Mouse (Mus musculus): Measurements from ENCODE around the gene Wfdc5.

Gene Wfdc5

DNA sequence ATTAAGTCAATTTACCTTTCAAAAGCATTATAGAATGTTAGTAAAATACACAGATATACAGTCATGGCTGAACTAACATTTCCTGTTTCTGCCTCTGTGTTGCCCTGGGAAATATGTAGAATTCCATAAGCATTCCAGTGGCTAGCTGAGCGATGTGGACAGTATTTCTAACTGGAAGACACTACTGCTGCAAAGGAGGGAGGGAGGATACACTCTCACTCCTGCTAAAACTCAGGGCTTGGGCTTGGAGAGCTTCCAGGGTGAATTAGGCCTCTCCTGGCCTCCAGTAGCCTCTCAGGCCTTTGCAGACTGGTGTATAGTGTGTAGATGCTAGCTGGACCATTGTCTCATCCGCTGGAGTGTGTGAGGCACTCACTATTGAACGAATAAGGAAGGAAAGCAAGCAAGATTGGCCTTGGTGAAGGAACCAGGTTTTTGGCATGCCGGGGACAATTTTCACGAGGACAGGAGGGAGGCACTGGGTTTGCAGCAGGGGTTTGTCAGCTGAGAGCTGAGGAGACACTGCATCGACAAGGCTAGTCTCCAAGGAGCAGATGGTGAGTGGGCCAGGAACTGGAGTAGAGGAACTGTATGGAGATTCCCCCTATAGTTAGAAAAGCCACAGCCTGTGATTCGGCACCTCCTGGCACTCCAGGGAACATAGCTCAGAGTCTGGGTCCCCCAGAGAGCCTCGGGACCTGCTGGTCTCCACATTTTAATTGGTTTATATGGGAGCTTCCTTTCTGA lies 7.7 kb downstream of the Wfdc5 start:
- DNase-seq (ENCODE audit: low spot score in 2 of 2) = peak; percentile 62 to 71

DNA sequence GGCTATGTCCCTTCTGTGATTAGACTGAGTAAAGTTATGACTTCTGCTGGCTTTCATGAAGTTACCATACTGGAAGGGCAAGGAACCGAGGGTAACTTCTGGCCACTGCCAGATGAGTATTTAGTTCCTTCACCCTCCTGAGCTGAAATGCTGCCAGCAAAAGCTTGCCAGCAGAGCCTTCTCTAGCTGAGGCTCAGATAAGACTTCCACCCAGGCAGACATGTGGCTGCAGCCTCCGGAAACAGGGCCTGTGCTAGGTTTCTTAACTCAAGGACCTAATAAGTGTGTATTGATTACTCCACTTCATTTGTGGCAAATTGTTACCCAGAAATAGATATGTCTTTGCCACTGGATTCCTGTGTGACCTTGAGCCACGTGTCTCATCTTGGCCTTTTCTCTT lies 9.1 kb downstream of the Wfdc5 start:
- no peak for DNase-seq (ENCODE audit: low spot score in 2 of 2)

DNA sequence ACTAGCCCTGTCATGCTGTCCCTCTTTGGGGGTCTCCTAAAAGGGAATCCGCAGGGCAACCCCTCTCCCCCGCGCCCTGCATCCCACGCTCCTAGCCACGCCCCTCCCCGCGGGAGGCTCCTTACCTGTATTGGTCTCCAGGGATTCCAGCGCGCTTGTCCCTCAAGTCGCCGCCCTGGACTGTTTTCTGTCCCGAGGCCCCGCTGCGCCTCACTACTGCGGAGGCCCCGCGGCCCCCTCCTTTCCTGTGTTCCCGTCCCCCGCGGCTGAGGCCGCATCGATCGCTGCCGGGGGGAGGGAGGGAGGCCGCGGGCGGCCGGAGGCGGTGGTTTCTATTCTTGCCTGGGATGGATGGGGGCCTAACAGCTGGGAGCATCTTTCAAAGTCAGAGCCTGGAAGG lies 11.6 kb downstream of the Wfdc5 start, which contains the start of gene Kcns1:
Gene Kcns1 (minus strand): TSS at position 212 of the 400 bp plus-strand sequence.
- no peak for DNase-seq (ENCODE audit: low spot score in 2 of 2)

DNA sequence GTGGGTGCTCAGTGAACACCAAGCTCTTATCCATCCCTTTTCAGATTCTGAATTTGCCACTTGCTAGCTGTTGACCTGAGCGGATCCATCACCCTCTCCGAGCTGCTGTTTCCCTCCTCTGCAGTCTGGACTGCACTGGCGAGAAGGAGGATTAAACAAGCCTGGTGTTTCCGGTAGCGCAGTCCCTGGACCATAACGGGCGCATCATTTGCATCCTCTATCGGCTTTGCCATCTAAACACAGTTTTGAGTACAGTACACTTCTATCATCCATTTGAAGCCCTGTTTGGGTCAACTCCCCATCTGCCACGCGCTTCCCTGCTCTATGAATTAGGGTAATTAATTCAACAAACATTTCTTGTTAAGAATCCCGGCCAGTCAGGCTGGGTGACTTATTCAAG lies 12.2 kb downstream of the Wfdc5 start:
- no peak for DNase-seq (ENCODE audit: low spot score in 2 of 2)

DNA sequence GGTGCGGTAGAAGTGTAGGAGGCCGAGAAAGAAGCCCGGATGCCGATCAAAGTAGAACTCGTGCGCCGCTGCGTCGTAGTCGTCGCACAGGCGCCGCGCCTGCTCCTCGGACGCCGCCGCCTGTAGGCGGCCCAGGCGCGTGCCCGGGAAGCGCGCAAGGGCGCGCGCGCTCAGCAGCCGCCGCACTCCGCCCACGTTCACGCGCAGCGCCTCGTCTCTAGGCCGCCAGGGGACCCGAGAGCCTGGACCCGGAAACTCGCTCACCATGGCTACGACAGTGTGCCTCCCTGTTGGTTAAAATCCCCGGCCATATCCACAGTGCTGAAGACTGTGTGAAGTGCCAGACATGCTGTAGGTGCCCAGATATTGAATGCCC lies 14.0 kb downstream of the Wfdc5 start:
- DNase-seq (ENCODE audit: low spot score in 2 of 2) = no peak

DNA sequence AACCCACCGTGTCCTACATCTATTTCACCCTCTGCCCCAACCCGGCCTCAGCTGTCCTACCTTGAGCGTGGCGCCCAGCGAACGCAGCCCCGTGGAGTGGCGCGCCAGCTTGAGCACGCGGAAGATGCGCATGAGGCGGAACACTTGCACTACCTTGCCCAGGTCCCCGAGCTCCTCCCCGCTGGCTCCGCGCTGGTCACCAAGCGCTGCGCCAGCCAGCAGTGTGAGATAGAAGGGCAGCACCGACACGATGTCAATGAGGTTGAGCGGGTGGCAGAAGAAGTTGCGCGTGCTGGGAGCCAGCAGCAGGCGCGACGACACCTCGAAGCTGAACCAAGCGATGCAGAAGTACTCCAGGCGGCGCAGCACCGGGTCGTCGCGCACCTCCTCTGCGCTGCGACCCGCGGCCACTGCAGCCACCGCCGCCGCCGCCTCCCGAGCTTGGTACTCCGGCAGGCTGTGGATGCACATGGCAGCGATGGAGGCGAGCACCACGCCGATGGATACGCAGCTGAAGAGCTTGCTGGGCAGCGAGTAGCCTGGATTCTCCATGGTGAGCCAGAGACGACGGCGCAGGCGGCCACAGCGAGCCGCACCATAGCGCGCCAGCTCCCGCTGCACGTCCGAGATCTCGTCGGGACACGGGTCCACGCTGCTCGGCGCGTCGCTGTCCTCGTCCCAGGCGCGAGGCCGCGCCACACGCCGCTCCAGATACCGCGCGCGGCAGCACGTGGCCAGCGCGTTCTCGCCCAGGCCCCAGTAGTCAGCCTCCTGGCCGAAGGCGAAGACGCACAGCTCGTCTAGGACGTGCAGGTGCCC lies 14.6 kb downstream of the Wfdc5 start:
- DNase-seq (ENCODE audit: low spot score in 2 of 2) = no peak

DNA sequence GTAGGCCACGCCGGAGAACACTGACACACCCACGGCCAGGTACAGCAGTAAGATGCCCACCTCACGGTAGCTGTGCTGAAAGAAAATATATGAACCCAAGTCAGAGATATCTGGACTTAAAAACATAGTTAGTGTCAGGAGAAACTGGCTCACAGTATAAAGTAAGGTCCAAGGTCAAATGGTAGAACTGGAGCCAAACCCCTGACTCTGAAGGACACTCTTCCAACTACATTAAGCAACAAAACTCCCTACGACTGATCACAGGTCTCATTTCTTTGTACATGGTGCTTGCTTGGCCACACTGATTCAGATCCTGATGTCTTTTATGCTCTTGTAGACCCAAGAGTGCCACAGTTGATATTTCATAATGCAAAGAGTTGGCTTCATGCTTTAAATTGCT lies 17.6 kb downstream of the Wfdc5 start:
- no peak for DNase-seq (ENCODE audit: low spot score in 2 of 2)

DNA sequence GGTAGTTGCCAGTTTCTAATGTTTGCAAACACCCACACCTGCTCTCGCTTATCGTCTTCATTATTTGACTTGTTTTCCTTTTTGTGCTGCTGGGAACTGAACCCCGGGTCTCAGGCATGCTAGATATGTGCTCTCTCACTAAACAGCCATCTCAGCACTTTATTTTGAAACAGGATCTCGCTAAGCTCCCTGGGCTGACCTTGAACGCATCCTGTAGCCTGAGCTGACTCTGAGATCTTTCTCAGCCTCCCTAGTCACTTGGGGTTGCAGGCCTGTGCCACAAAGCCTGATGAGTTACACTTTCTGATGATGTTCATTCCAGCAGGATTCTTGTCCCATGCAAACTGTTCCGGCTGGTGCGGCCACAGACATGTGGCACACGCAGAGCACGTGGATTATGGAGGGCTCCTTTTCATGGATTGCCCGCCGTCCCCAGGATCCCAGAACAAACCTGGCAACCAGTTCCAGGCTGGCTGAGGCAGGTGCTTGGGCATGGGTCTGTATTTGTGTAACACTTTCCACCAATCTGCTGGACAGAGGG lies 21.0 kb downstream of the Wfdc5 start:
- no peak for DNase-seq (ENCODE audit: low spot score in 2 of 2)

DNA sequence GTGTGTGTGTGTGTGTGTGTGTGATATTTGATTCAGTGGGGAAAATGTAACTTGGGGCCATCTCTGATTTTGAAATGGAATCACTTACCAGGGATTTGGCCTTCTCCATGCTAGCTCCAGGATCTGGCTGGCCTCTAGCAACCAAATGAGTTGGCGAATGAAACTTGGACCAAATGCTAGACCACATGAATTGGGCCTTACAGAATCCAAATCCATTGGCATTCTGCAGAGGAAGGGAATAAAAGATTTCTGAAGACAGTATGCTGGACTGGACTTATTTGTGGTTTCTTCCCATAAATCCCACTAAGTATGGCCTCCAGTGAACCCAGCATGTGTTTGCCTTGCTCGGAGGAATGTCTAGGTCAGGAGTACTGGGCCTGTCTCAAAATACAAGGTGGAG lies 23.7 kb downstream of the Wfdc5 start:
- no peak for DNase-seq (ENCODE audit: low spot score in 2 of 2)

DNA sequence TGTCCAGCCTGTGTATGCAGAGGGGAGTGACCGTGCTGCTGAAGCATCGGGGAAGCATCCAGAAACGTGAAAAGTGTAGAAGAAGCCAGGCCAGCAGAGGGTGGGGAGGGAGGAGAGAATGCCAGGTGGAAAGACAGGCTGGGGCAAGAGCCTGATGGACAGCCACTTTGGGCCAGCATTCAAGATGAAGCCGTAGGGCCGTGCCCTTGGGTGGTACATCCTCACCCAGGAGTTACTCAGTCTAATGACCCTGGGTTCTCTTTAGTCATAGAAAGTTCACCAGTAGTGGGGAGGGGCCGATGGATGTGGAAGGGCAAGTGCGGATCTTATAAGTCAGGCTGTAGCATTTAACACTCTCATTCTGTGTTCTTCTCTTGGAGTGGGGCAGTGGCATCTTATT lies 26.4 kb downstream of the Wfdc5 start:
- no peak for DNase-seq (ENCODE audit: low spot score in 2 of 2)

DNA sequence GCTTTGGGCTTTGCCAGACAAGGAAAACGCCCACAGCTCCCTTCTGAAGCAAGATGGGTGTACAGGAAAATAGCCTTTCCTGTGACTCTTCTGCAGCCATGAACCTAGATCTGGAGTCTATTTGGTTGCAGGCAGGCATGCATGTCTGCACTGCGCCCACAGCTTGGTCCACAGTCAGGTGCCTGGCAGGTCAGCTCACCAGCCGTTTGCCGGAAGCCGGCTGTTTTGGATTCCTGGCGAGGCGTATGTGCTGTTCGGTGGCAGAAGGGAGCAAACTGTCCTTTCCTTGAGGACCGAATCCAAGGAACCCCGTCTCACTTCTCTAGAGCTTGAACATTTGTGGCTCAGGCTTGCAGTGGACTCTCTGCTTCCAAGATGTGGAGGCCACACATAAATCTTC lies 28.5 kb downstream of the Wfdc5 start:
- DNase-seq (ENCODE audit: low spot score in 2 of 2) = no peak

DNA sequence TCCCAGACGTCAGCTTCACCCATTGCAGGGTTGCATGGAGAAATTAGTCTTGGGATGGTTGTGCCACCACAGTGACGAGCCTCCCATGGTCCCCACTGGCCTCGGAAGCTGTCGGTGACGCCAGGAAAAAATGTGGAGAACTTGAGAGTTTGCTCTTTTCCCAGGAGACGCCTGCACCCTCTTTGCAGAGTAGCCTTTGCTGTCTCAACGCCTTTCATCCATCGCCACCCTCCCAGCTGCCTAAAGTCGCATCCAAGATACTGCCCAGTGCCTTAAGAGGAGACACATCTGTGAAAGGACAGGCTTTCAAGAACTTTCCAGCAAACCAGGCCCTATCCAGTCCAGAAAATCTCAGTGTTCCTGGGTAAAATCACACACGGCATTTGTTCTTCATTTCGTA lies 30.2 kb downstream of the Wfdc5 start:
- DNase-seq (ENCODE audit: low spot score in 2 of 2) = no peak

DNA sequence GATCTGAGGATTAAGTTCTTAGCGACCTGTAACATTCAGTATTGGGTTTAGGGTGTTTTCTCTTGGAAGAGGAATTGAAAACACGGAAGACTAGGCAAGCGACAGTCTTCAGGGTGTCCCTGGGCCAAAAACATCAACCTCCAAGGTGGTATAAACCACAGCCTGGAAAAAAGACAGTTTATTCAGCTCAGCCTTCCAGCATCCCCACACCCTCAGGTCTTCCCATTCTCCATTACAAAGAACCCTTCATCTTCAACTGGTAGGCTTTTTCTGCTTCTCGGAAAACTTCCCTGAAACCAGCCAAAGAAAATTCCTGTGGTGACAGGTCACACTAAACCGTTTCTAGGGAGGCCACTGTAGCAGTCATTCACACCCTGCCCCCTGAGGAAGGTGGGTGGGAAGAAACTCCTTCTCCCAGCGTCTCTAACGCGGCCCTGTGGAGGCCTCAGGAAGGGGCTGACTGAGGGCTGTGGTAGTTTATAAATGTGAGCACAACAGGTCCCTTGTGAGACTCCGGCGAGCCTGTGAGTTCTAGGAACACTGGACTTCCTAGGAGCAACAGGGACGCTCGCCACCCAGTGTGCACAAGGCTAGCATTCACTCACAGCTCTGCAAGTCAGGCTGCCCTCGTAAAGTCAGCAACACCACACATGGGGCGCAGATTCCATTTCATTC lies 32.3 kb downstream of the Wfdc5 start:
- DNase-seq (ENCODE audit: low spot score in 2 of 2) = no peak

DNA sequence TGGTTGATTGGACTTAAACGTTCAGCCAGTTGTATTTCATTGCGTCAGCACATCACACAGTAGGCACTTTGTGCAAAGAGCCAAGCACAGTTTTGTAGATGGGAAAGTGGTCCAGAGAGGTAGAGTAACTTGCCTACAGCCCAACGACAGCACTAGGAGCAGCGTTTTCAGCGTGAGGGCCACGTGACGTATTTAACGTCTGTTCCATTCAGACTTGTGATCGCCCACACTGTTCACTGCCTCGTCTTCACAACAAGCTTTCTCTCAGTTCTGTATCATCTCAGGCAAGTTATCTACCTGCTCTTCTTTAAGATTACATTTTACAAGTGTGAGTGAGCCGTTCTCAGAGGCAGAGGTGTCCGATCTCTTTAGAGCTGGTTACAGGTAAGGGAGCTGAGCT lies 36.0 kb downstream of the Wfdc5 start:
- DNase-seq (ENCODE audit: low spot score in 2 of 2) = no peak

DNA sequence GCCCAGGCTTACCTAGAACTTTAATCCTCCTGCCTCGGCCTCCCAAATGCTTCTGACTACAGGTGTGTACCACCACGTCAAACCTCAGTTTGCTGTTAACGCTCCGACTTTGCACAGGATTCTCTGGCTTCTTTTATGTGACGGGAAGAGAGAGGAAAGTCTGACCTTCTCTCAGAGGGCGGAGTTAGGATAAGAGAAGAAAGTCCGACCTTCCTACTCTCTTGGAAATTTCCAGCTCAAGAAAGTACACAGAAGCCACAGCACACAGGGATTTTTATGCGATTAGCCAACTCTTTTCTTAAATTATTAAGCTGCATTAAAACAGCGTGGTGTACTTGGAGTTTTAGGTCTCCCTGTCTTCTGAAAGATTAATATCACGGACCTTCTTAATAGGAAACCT lies 38.0 kb downstream of the Wfdc5 start:
- DNase-seq (ENCODE audit: low spot score in 2 of 2) = no peak

DNA sequence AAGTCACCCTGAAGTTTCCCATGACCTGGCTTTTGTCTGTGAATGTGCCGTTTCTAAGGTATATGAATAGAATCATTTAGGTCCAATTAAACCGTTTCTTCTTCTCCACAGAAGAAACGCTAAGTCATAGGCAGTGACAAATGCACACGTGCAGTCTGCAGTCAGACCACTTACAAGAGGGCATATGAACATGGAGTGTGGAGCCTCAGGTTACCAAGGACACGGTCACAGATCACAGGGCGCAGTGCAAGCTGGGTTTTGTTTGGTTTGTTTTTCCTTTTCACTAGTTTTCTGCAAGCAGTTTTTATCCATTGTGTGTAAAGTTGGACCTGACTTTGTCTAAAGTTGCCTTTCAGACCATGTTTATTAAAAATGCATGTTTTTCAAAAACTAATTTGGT lies 38.5 kb downstream of the Wfdc5 start:
- no peak for DNase-seq (ENCODE audit: low spot score in 2 of 2)

DNA sequence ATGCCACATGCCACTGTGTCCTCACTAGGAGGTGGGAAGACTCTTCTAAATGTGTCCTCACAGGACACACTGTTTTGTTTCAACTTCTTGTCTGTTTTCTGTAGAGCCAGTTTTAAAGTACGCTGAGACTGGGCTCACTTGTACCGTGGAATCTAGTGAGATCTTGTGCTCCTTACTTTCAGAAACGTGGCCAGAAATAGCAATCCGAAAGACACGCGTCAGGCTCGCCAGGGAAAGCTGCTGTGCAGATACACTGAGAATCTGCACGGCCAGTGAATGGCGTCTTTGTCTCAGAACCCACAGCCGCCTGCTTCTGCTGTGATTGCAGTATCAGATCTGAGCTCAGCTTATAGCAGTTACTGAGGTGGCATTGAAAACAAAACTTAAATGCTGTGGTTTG lies 40.5 kb downstream of the Wfdc5 start:
- DNase-seq (ENCODE audit: low spot score in 2 of 2) = peak in 1 of 2 experiments; percentile 43

DNA sequence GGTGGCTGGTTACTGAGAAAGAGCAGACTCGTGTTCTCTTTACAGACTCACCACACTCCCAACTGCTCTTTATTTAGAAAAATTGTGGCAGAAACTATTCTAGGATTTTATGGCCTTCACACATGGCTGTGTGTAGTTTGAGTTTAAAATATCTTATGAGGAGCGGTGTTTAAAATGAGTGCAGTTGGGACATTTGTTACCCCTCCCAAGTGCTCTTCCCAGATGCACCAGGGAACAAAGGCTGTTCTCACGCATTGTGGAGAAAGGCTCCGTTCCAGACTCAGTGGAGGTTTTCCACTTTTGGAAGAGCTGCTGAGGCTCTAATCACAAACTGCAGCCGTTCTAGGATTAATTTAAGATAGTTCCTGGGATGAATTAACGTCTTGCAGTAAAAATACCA lies 44.8 kb downstream of the Wfdc5 start:
- no peak for DNase-seq (ENCODE audit: low spot score in 2 of 2)

DNA sequence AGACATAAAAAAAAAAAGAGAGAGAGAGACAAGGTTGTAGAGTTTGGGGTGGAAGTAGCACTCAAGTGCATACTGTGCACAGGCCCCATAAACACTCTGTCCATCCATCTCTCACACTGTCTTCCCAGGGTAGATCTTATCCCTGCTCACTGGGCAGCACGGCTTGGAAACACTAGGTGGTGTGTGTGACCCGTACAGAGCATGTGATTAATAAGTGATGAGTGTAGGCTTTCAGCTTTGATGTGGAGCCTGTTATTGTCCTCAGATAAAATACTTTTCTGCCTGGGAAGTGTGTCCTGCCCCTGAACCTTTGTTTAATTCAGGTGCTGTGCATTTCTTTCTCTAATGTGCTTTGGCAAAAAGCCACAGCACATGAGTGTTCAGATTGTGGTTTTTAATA lies 46.1 kb downstream of the Wfdc5 start:
- DNase-seq (ENCODE audit: low spot score in 2 of 2) = no peak

DNA sequence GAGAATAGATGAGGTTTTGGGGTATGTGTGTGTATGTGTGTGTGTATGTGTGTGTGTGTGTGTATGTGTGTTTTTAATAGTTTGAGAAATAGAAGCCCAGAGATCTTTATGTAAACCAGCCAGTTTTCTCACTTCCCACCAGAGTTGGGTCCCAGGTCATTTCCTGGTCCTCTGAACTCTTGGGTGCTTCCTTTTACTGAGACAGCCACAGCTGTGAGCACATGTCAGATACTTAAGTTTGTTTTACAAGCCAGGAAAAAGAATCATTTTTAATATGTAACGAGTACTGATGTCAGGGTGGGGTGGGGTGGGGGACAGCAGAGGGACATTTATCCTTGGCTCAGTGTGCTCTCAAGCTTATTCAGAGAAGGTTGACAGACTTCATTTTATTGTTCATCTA lies 47.2 kb downstream of the Wfdc5 start:
- DNase-seq (ENCODE audit: low spot score in 2 of 2) = no peak

DNA sequence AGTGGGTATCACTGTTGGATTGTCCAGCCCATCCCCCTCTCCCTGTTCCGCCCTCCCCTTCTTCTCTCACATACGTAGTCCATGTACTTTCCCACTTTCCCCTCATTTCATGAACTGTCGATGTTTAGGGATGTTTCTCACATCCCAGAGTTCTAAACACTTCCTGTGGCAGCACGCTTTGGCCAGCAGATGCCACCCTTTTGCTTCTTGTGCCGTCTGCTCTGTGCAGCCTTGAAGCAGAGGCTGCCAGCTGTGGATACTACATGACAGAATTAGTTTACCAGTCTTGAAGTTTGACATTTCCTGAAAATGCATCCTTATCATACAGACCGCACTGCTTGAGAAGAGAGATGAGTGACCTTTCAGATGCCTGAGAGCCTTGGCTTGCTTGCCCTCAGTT lies 48.0 kb downstream of the Wfdc5 start:
- DNase-seq (ENCODE audit: low spot score in 2 of 2) = no peak

DNA sequence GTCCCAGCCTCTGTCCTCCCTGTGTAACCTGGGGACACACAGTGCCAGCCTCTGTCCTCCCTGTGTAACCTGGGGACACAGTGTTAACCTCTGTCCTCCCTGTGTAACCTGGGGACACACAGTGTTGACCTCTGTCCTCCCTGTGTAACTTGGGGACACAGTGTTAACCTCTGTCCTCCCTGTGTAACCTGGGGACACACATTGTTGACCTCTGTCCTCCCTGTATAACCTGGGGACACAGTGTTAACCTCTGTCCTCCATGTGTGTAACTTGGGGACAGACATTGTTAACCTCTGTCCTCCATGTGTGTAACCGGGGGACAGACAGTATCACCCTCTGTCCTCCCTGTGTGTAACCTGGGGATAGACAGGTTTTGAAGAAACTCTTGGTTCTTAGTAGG lies 51.0 kb downstream of the Wfdc5 start:
- no peak for DNase-seq (ENCODE audit: low spot score in 2 of 2)

Data from frontal cortex, postnatal 14 days (tissue).